Mouse (Mus musculus) brain, embryonic 14.5 days (tissue): ENCODE results near the gene Itpr2.

ENCODE experiments used
- CTCF ChIP-seq: fragments of 200-500 bp; IDR thresholded peaks from 2 replicates; pipeline ENCODE4 v1.5.1; 2012; ENCODE audit warnings: inconsistent platforms, mild to moderate bottlenecking, moderate library complexity, borderline replicate concordance; ENCODE audit not compliant: insufficient read depth, insufficient read length; ENCODE audit errors: extremely low read depth
- POLR2A ChIP-seq: fragments of 200-500 bp; IDR thresholded peaks from 2 replicates; pipeline ENCODE4 v1.6.1; 2012; ENCODE audit warnings: mild to moderate bottlenecking, inconsistent platforms, borderline replicate concordance; ENCODE audit not compliant: poor library complexity, insufficient read depth, insufficient read length, severe bottlenecking; ENCODE audit errors: extremely low read depth

DNA sequence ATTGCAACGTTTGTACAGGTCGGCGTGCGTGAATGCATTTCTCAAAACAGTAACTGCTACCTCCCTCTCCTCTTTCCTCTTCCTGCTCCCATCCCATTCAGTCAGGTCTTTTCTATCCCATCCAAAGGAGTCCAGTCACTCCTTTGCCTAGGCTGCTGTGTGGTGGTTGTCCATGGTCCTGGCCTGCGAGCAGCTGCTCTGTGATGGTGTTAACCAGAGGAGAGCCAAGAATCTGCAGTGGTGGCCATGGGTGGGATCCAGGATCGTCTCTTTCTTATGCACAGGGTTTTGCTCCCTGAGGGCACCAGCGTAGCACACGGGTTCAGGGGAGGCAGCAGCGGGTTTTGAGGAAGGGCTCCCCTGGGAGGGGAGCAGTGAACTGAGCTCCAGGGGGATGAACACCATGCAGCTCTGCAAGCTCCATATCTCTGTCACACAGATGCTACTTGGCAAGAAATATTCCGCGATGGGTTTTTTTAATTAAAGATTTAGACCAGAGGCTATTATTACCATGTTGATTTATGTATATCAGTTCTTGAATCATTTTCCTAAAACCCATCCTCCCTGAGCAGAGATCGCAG is 65.0 kb downstream of the Itpr2 start:
- no peak for TF ChIP-seq CTCF
- TF ChIP-seq POLR2A: no peak
